Mouse (Mus musculus) heart, embryonic 13.5 days (tissue): ENCODE measurements around the gene Dclk1. TPM values are rescaled to one million over a fixed set of nuclear protein-coding genes. Genes with fewer than 3 reads are reported as not detected.

Experiments
- ATAC-seq: fragments of 200-750 bp; cut with Nextera tagmentation; 2 replicates; pipeline ENCODE4 v1.8.0; 2017; ENCODE audit warnings: moderate TSS enrichment; ENCODE audit not compliant: insufficient number of reproducible peaks, low FRiP score, low TSS enrichment; ENCODE audit errors: extremely low read depth
- H3K27ac ChIP-seq: fragments of 300-500 bp; sonication (generic); replicated peaks from 2 replicates; pipeline ENCODE4 v1.5.1; 2015; ENCODE audit warnings: moderate library complexity, mild to moderate bottlenecking, inconsistent platforms
- H3K27me3 ChIP-seq: fragments of 300-500 bp; sonication (generic); replicated peaks from 2 replicates; pipeline ENCODE4 v1.6.1; 2015; ENCODE audit warnings: mild to moderate bottlenecking, inconsistent platforms
- H3K36me3 ChIP-seq: fragments of 300-500 bp; sonication (generic); 2 replicates; pipeline ENCODE4 v1.6.1; 2015; ENCODE audit warnings: mild to moderate bottlenecking, inconsistent platforms
- H3K4me1 ChIP-seq: fragments of 300-500 bp; sonication (generic); 2 replicates; pipeline ENCODE4 v1.6.1; 2015; ENCODE audit warnings: inconsistent platforms
- H3K4me2 ChIP-seq: fragments of 300-500 bp; sonication (generic); 2 replicates; pipeline ENCODE4 v1.6.1; 2015; ENCODE audit warnings: inconsistent platforms, mild to moderate bottlenecking, moderate library complexity
- H3K4me3 ChIP-seq: fragments of 300-500 bp; sonication (generic); 2 replicates; pipeline ENCODE4 v1.5.1; 2015; ENCODE audit warnings: moderate library complexity, mild to moderate bottlenecking, inconsistent platforms
- H3K9ac ChIP-seq: fragments of 300-500 bp; sonication (generic); 2 replicates; pipeline ENCODE4 v1.6.1; 2015; ENCODE audit warnings: inconsistent platforms, mild to moderate bottlenecking, moderate library complexity
- H3K9me3 ChIP-seq: fragments of 300-500 bp; sonication (generic); 2 replicates; pipeline ENCODE4 v1.6.1; 2016; ENCODE audit warnings: inconsistent platforms
- WGBS: fragments of 180-500 bp; shearing (Covaris S2); methylation state at CpG from one replicate; pipeline ENCODE4 v1.1.7; 2015; ENCODE audit warnings: mixed read lengths; 5-methylcytosine and 5-hydroxymethylcytosine counted together
- polyA plus RNA-seq: library from polyadenylated mRNA; unstranded; fragments of >200 nt; fragmentation: Nextera tagmentation; extraction: Ambion mirVana; gene quantifications from 2 replicates; pipeline ENCODE4 v1.2.1, GENCODE M21; 2015

Gene Dclk1
- polyA plus RNA-seq, 1 experiment from 2014 or later = 8.2 TPM

DNA sequence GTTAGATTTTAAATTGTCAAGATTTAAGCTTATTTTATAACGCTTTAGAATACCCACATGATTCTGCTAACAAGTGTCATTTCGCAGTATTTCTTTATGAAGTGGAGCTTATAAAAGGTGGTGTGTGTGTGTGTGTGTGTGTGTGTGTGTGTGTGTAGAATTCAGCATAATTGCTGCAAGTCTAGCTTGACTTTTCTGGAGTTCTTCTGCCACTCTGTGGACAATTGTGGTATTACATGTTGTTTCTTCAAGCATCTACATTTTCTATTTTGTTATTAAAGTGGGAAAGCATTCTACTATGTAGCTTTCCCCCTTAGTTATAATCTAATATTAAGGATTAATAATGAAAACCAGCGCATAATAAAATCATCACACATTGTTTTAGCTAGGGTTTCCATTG, 112.6 kb downstream of the Dclk1 start:
- H3K27me3 ChIP-seq = no peaks in the 10 kb centered on the region
- no peak overlapping the region for H3K9ac ChIP-seq
- H3K9me3 ChIP-seq = no peaks in the 10 kb centered on the region
- H3K4me3 ChIP-seq = no peak overlapping the region
- no peak for ATAC-seq
- H3K36me3 ChIP-seq = no peaks in the 10 kb centered on the region
- H3K27ac ChIP-seq = no peak overlapping the region
- WGBS = 22% methylated on average over 3 of the region's 3 CpGs
- H3K4me1 ChIP-seq = peaks cover 22% of the 10 kb centered on the region
- H3K4me2 ChIP-seq = no peak overlapping the region

DNA sequence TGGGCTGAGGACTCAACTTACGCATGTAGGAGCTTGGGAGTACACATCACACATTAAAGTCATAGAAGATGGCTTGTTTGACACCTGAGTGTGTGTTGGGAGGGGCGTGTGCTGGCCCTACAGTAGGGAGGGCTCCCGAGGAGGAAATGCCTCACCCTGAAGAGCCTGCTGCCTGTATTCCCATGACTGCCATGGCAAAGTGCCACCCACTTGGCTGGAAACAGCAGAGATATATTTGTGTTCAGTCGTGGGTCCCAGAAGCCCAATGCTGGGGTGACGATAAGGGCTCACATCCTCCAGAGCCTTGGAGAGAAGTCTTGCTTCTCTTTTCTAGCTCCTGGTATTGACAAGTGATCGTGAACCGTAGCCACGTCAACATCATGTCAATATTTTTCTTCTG, 116.3 kb downstream of the Dclk1 start:
- H3K4me3 ChIP-seq = no peak overlapping the region
- ATAC-seq = no peak; the same call in 1 of the 2 replicates
- no peak overlapping the region for H3K9ac ChIP-seq
- H3K36me3 ChIP-seq = no peaks in the 10 kb centered on the region
- H3K9me3 ChIP-seq = no peaks in the 10 kb centered on the region
- no peak overlapping the region for H3K27ac ChIP-seq
- WGBS = 72% methylated on average over 8 of the region's 8 CpGs
- no peak overlapping the region for H3K4me2 ChIP-seq
- H3K27me3 ChIP-seq = no peaks in the 10 kb centered on the region
- H3K4me1 ChIP-seq = peaks cover 7% of the 10 kb centered on the region; the same call in 1 of the 2 replicates

DNA sequence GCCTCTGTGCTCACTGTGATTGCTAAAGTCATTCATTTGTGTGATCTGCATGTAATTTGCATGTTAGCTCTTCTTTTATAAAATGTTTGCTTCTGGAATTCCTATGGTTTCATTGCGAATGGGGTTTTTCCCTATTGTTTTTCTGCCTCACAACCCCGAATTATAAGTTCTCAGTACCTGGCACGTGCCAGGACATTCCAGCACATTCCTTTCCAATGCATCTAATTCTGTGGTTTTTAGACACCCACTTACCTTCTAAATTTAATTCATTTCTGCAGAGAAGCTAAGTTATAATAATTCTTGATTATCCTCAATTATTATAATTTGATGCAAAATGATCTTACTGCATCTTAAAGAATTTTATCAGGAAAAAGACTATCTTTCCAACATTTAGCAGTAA, 118.7 kb downstream of the Dclk1 start:
- Histone ChIP-seq H3K4me2 (no peak overlapping the region), H3K27ac (no peak overlapping the region), H3K4me3 (no peak overlapping the region), H3K4me1 (no peaks in the 10 kb centered on the region), H3K9me3 (no peaks in the 10 kb centered on the region), H3K9ac (no peak overlapping the region), H3K27me3 (no peaks in the 10 kb centered on the region), H3K36me3 (no peaks in the 10 kb centered on the region)
- WGBS = 79% methylated on average over 3 of the region's 3 CpGs
- no peak for ATAC-seq

DNA sequence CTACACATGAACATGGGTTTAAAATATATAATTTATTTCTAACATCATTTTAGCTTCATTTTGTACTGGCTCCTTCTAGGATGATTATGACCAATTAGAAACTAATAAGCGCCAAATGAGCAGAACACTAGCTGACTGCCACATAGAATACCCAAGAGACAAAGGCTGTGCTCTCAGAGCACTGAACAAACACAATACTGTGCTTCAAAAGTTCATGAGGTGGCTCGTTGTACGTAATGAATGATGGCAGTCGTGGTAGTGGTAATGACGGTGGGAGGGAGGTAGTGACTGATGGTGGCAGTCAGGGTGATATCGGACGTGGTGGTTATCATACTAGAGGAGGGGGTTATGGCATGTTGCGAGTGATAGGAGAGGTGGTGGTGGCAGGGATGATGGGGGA, 125.0 kb downstream of the Dclk1 start:
- Histone ChIP-seq H3K36me3 (no peaks in the 10 kb centered on the region), H3K9me3 (no peaks in the 10 kb centered on the region), H3K27me3 (no peaks in the 10 kb centered on the region), H3K27ac (no peak overlapping the region), H3K4me2 (no peak overlapping the region), H3K4me3 (no peak overlapping the region), H3K4me1 (no peaks in the 10 kb centered on the region), H3K9ac (no peak overlapping the region)
- no peak for ATAC-seq
- WGBS = 85% methylated on average over 8 of the region's 8 CpGs

DNA sequence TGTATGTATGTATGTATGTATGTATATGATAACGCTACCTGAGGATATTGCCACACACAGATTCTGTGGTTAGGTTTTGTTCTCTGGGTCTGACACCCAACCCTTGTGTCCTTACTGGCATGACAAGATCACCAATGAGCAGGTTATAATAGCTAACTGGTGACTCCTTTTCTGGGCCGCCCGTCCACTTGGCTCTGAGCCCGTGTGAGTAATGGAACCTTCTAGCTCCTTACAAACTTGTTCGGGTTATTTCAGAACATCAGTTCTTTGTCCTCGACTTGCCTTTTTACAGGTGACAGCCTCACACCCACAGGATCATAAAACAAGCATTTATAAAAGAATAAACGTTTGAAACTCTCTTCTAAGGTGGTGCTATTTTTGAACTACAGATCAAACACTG, 127.0 kb downstream of the Dclk1 start:
- H3K9ac ChIP-seq = no peak overlapping the region
- H3K4me3 ChIP-seq = no peak overlapping the region
- no peak overlapping the region for H3K4me2 ChIP-seq
- no peaks in the 10 kb centered on the region for H3K36me3 ChIP-seq
- no peak for ATAC-seq
- H3K27me3 ChIP-seq = no peaks in the 10 kb centered on the region
- H3K4me1 ChIP-seq = peaks cover 1% of the 10 kb centered on the region
- WGBS = 62% methylated on average over 7 of the region's 7 CpGs
- H3K9me3 ChIP-seq = no peaks in the 10 kb centered on the region
- H3K27ac ChIP-seq = no peak overlapping the region

DNA sequence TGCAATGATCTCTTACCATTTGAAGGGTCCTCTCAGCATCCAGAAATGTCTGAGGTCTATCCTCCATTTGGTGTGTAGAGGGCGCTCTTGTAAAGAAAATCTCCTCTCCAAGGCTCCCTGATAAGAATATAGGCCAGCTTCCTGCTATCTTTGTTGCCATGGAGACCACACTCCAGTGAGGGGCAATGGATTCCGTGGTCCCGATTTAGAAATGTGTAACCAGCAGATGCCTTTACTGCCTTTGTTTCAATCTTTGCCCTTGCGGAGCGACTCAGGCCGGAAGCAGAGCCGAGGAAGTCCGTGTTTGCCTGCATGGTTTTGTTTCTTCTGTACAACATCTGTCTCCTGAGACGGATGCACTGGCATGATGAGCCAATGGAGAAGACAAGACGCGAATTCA, 131.5 kb downstream of the Dclk1 start:
- peak overlapping the region; percentile 62; the same call in 1 of the 2 replicates for H3K9ac ChIP-seq
- H3K4me2 ChIP-seq = peak overlapping the region; percentile 65
- H3K27me3 ChIP-seq = no peaks in the 10 kb centered on the region
- ATAC-seq = peak; percentile 71; the same call in 1 of the 2 replicates
- H3K4me3 ChIP-seq = peak overlapping the region; percentile 45
- H3K9me3 ChIP-seq = no peaks in the 10 kb centered on the region
- peak overlapping the region; percentile 75 for H3K27ac ChIP-seq
- no peaks in the 10 kb centered on the region for H3K36me3 ChIP-seq
- peaks cover 5% of the 10 kb centered on the region for H3K4me1 ChIP-seq
- 5% methylated on average over 11 of the region's 11 CpGs for WGBS

DNA sequence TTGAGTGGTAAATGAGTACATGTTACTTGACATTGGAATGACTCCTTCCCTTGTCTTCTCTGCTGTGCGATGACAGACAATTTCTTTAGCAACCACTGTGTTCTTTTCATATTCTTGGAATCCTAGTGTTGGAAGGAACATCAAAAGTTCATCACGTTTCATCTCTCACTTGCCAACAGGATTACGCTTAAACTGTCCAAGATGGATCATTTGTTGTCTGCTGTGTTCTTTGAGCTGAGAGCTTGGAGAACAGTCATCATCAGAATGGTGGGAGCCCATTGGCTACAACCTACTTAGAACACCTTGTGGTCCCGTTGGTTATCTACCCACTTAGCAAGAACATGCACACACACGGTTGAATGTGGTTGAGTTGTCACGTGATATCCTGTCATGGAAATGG, 136.4 kb downstream of the Dclk1 start:
- ATAC-seq = no peak
- WGBS = 73% methylated on average over 6 of the region's 6 CpGs
- no peak overlapping the region for H3K4me3 ChIP-seq
- H3K4me1 ChIP-seq = peaks cover 5% of the 10 kb centered on the region
- H3K27me3 ChIP-seq = no peaks in the 10 kb centered on the region
- no peak overlapping the region for H3K27ac ChIP-seq
- no peak overlapping the region for H3K9ac ChIP-seq
- H3K36me3 ChIP-seq = no peaks in the 10 kb centered on the region
- no peaks in the 10 kb centered on the region for H3K9me3 ChIP-seq
- H3K4me2 ChIP-seq = no peak overlapping the region

DNA sequence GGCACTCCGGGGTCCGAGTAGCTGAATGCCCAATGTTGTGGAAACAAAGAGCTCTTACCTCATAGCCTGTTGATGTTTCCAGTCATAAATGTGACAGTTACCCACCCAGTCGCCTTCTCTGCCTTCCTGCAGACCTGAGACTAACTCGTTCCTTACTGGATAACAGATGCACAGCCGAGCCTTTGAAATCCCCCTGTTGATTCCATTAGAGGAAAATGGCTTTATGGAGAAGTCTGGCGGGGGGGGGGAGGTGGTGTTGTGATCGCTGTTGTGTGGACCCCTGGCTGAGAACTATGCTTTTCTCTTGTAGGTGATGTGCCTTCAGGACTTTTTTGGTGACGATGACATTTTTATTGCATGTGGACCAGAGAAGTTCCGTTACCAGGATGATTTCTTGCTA, 138.3 kb downstream of the Dclk1 start:
- Histone ChIP-seq H3K27me3 (no peaks in the 10 kb centered on the region), H3K4me3 (no peak overlapping the region), H3K4me2 (no peak overlapping the region), H3K4me1 (no peaks in the 10 kb centered on the region), H3K9me3 (no peaks in the 10 kb centered on the region), H3K27ac (no peak overlapping the region), H3K36me3 (no peaks in the 10 kb centered on the region), H3K9ac (no peak overlapping the region)
- 64% methylated on average over 9 of the region's 9 CpGs for WGBS
- no peak for ATAC-seq

DNA sequence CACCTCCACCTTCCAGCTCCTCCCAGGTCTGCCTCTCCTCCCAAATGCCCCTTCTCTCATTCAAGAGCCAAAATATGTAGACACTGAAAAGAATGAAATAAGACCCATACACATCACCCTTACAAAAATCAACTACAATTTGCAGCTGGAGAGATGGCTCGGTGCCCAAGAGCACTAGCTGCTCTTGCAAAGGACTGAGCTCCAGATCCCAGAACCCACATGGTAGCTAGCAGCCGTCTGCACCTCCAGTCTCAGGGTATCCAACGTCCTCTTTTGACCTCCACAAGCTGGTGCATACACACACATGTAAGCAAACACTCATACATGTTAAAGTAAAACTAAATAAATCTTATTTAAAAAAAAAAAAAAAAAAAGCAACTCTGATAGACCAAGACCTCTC, 150.4 kb downstream of the Dclk1 start:
- H3K9me3 ChIP-seq = no peaks in the 10 kb centered on the region
- 0 out of 2 replicates have a peak, but pooled peaks cover 4% of the 10 kb centered on the region for H3K4me1 ChIP-seq
- H3K4me3 ChIP-seq = no peak overlapping the region
- no peak overlapping the region for H3K27ac ChIP-seq
- no peaks in the 10 kb centered on the region for H3K27me3 ChIP-seq
- WGBS = 48% methylated on average over 3 of the region's 3 CpGs
- no peak overlapping the region for H3K4me2 ChIP-seq
- no peak overlapping the region for H3K9ac ChIP-seq
- no peaks in the 10 kb centered on the region for H3K36me3 ChIP-seq
- no peak for ATAC-seq

DNA sequence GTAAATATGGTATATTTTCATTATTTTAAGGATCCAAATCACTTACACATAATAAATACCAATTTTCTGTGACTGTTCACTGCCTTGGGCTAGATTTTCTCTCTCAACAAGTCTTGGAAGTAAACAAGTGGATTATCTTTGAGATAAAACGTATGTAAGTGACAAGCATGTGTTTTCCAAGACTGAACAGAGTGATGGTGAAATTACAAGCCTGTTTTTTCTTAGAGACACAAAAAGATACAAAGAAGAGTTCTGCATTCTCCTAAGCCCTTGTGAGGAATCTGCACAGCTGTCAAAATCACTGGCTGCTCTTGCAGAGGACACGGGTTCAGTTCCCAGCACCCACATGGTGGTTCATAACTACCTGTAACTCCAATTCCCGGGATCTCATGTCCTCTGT, 151.4 kb downstream of the Dclk1 start:
- H3K4me1 ChIP-seq = 0 out of 2 replicates have a peak, but pooled peaks cover 4% of the 10 kb centered on the region
- H3K9me3 ChIP-seq = no peaks in the 10 kb centered on the region
- no peak overlapping the region for H3K27ac ChIP-seq
- H3K9ac ChIP-seq = no peak overlapping the region
- H3K27me3 ChIP-seq = no peaks in the 10 kb centered on the region
- WGBS = 75% methylated on average over 3 of the region's 3 CpGs
- no peaks in the 10 kb centered on the region for H3K36me3 ChIP-seq
- H3K4me2 ChIP-seq = no peak overlapping the region
- no peak for ATAC-seq
- H3K4me3 ChIP-seq = no peak overlapping the region

DNA sequence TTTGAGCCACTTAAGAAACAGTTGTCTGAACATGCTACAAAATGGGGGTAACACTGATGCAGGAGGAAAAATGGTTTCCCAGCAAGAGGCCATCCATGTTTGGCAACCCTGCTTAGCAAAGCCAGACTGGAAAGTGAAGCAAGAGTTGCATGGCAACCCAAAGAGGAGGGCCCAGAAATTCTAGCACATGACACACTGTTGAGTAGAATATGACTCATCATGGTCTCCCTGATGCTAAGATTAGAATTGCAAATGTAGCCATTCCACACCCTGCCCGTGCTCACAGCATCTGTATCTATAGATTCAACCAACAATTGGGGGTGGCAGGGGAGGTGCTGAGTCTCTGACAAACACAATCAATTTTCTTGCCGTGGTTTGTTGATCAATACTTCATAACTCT, 154.6 kb downstream of the Dclk1 start:
- 0 out of 2 replicates have a peak, but pooled peaks cover 4% of the 10 kb centered on the region for H3K4me1 ChIP-seq
- no peak overlapping the region for H3K9ac ChIP-seq
- no peak for ATAC-seq
- H3K4me3 ChIP-seq = no peak overlapping the region
- H3K27ac ChIP-seq = no peak overlapping the region
- H3K27me3 ChIP-seq = no peaks in the 10 kb centered on the region
- no peaks in the 10 kb centered on the region for H3K36me3 ChIP-seq
- 59% methylated on average over 2 of the region's 2 CpGs for WGBS
- no peaks in the 10 kb centered on the region for H3K9me3 ChIP-seq
- no peak overlapping the region for H3K4me2 ChIP-seq

DNA sequence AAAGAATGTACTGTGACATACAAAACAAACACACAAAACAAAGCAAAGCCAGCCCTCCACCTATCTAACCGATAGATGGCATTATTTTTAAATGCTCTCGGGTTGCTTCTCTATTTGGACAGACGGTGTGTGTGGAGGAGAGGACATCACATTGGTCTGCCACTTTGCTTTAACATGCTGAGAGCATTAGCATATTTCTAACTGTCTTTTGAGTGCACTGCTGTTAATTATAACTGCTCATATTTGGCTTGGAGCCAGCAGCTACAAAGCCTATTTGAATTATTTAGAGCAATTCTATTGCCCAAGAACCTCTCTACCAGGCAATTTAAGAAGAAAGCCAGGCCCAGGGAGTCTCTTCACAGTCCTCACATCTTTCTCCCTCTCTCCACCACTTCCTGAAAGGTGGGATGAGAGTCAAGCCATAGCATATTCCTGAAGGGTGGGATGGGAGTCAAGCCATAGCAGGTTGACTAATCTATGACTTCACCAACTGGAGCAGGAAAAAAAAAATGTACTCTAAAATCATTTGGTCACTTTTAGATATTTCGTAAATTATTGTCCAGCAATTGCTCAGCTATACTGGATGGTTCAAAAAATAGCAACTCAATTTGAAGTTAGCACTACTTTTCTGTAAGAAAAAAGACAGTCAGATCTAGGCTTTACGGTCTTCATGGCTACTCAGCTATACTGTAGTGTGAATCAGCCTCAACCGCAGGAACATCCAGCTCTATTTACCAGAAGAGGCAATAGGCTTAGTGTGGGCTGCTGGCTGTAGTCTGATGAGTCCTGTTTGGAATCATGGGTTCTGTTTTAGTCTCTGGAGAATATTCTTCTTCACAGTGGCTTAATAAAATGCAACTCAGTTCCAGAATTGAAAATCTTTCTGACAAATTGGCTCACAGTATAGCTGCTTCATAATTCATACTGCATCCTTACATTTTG, 155.9 kb downstream of the Dclk1 start:
- Histone ChIP-seq H3K27ac (no peak overlapping the region), H3K9ac (no peak overlapping the region), H3K9me3 (no peaks in the 10 kb centered on the region), H3K27me3 (no peaks in the 10 kb centered on the region), H3K4me2 (no peak overlapping the region), H3K4me3 (no peak overlapping the region), H3K36me3 (no peaks in the 10 kb centered on the region), H3K4me1 (no peaks in the 10 kb centered on the region)
- 77% methylated on average over 6 of the region's 6 CpGs for WGBS
- no peak for ATAC-seq
